Mouse (Mus musculus) embryonic facial prominence, embryonic 11.5 days (tissue): ENCODE measurements around the gene Zfp143. TPM values are rescaled to one million over a fixed set of nuclear protein-coding genes. Genes with fewer than 3 reads are reported as not detected.

Experiments
- ATAC-seq: fragments of 200-750 bp; cut with Nextera tagmentation; replicated peaks from 2 replicates; pipeline ENCODE4 v1.8.0; 2017; ENCODE audit warnings: low read depth; ENCODE audit not compliant: insufficient number of reproducible peaks, low FRiP score, low TSS enrichment
- DNase-seq: peaks from one replicate; pipeline ENCODE4 v3.0.0-alpha.2; 2015; ENCODE audit warnings: low spot score
- H3K27ac ChIP-seq: fragments of 300-500 bp; sonication (generic); replicated peaks from 2 replicates; pipeline ENCODE4 v1.5.1; 2014; ENCODE audit warnings: mild to moderate bottlenecking, low read depth, low read length, control low read depth
- H3K27me3 ChIP-seq: fragments of 300-500 bp; sonication (generic); 2 replicates; pipeline ENCODE4 v1.6.1; 2014; ENCODE audit warnings: mild to moderate bottlenecking, low read length, moderate library complexity, mixed read lengths; ENCODE audit not compliant: control insufficient read depth, insufficient read depth
- H3K36me3 ChIP-seq: fragments of 300-500 bp; sonication (generic); replicated peaks from 2 replicates; pipeline ENCODE4 v1.6.1; 2014; ENCODE audit warnings: low read depth, mild to moderate bottlenecking, low read length, moderate library complexity, mixed read lengths; ENCODE audit not compliant: control insufficient read depth, insufficient read depth
- H3K4me1 ChIP-seq: fragments of 300-500 bp; sonication (generic); 2 replicates; pipeline ENCODE4 v1.6.1; 2014; ENCODE audit warnings: low read length, mixed read lengths; ENCODE audit not compliant: control insufficient read depth, insufficient read depth
- H3K4me2 ChIP-seq: fragments of 300-500 bp; sonication (generic); 2 replicates; pipeline ENCODE4 v1.6.1; 2014; ENCODE audit warnings: low read depth, mild to moderate bottlenecking, control low read depth, low read length, moderate library complexity
- H3K4me3 ChIP-seq: fragments of 300-500 bp; sonication (generic); 2 replicates; pipeline ENCODE4 v1.5.1; 2014; ENCODE audit warnings: low read depth, low read length, control low read depth
- H3K9ac ChIP-seq: fragments of 300-500 bp; sonication (generic); replicated peaks from 2 replicates; pipeline ENCODE4 v1.6.1; 2014; ENCODE audit warnings: mild to moderate bottlenecking, control low read depth, low read length
- H3K9me3 ChIP-seq: fragments of 300-500 bp; sonication (generic); replicated peaks from 2 replicates; pipeline ENCODE4 v1.6.1; 2016; ENCODE audit warnings: mild to moderate bottlenecking, low read length, inconsistent platforms, mixed read lengths; ENCODE audit not compliant: control insufficient read depth
- WGBS: fragments of 180-500 bp; shearing (Covaris S2); extraction: QIAGEN DNeasy Blood & Tissue Kit; methylation state at CpG from one replicate; pipeline ENCODE4 v1.1.7; 2014; 5-methylcytosine and 5-hydroxymethylcytosine counted together
- polyA plus RNA-seq: library from polyadenylated mRNA; unstranded; fragments of >200 nt; fragmentation: Nextera tagmentation; extraction: Ambion mirVana; gene quantifications from 2 replicates; pipeline ENCODE4 v1.2.1, GENCODE M21; 2014

Zfp143 gene
- polyA plus RNA-seq, 1 experiment from 2014 or later, result 27.5 TPM

- Histone ChIP-seq H3K4me1 (no peaks in the 10 kb centered on the region), H3K27me3 (no peaks in the 10 kb centered on the region), H3K9ac (no peak overlapping the region), H3K27ac (no peak overlapping the region), H3K36me3 (no peaks in the 10 kb centered on the region), H3K9me3 (no peaks in the 10 kb centered on the region), H3K4me3 (no peak overlapping the region), H3K4me2 (no peak overlapping the region)
- DNase-seq (no peak), ATAC-seq (no peak)
- 89% methylated on average over 2 of the region's 2 CpGs for WGBS
These were observed 57.4 kb downstream of the Zfp143 start for GRCm38 (mm10) chr7:110118448-110118847.

DNA sequence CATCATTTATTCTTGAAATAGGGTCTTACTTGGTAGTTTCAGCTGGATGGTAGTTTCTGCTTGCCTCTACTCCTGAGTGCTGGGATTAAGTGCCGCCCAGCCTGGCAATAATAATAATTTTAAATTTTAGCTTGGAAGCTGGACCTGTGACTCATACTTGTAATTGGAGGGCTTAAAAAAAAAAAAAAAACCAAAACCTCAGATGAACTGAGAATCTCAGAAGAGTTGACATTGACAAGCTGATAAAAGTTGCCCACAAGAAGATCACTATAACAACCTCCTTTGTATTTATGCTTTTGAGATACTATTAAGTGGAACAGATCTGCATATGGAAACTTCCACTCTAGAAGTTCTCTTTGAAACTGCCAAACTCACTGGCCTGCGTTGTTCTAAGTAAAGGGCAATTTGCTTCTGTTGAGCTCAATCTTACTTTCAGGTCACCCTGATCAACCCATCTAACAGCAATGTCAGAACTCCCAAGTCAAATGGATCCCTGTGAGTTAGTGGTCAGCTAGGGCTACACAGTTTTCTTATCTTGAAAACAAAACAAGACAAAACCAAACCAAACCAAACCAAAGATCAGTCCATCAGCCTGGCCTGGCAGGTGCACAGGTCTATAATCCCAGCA lies 59.3 kb downstream of the Zfp143 start:
- no peaks in the 10 kb centered on the region for H3K36me3 ChIP-seq
- ATAC-seq (no peak), DNase-seq (no peak)
- H3K4me1 ChIP-seq, result no peaks in the 10 kb centered on the region
- no peaks in the 10 kb centered on the region for H3K9me3 ChIP-seq
- no peak overlapping the region for H3K4me3 ChIP-seq
- 84% methylated on average over 2 of the region's 2 CpGs for WGBS
- H3K9ac ChIP-seq, result no peak overlapping the region
- H3K4me2 ChIP-seq, result no peak overlapping the region
- no peaks in the 10 kb centered on the region for H3K27me3 ChIP-seq
- H3K27ac ChIP-seq, result no peak overlapping the region

DNA sequence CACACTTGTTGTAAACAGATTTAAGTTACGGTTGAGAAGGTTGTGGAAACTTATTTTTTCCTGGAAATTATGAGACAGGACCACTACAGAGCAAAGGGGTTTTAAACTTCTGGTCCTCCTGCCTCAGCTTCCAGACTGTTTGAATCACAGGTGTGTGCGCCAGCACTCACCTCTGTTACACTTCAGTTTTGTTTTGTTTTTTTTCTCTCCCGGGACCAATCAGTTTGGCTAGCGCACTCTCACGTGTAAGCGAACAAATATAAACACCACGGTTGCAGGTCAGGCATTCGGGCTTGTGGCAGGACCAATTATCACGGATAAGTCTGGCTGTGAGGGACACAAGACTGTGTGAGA lies 60.1 kb downstream of the Zfp143 start:
- Histone ChIP-seq H3K36me3 (no peaks in the 10 kb centered on the region), H3K4me3 (peak overlapping the region; percentile 97), H3K27me3 (no peaks in the 10 kb centered on the region), H3K9ac (peak overlapping the region; percentile 75), H3K4me1 (no peaks in the 10 kb centered on the region), H3K27ac (peak overlapping the region; percentile 70), H3K4me2 (peak overlapping the region; percentile 72), H3K9me3 (no peaks in the 10 kb centered on the region)
- 4% methylated on average over 9 of the region's 9 CpGs for WGBS
- DNase-seq (no peak), ATAC-seq (peak; percentile 6; the same call in 1 of the 2 replicates)

DNA sequence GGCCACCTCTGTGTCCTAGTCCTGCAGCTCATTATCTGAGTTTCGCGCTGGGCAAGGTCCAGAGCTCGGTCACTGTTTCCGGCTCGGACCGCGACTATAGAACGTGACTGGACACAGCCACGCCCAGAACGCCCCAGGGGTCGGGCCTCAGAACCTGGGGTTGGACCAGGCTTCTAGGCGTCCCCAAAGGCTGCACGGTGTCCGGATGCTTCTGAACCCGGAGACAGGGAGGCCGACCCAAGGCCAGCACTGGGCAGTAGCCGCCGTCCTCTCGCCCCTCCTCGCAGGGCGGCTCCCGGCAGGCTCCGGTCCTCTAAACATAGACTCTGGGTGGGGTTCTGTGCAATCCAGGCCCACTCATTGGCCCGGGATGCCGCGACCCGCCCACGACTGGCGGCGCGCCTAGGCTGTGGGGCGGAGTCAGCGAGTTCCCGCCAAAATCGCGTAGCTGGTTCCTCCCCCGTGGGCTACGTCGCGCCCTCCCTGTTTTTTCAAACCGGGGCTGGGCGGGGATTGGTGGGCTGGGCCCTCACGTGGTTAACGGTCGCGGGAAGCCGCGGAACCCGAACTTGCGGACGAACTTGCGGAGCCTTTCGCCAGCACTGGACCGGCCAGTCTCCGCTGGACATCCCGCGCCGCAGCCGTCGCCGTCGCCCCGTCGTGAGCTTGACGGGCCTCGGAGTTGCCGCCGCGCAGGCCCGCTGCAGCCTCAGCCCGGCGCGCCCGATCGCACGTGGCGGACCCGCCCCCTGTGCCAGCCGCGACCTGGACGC lies 60.7 kb downstream of the Zfp143 start, which contains the start of gene Wee1:
Gene Wee1 (plus strand): TSS at position 531 of the 773 bp plus-strand sequence.
- no peaks in the 10 kb centered on the region for H3K9me3 ChIP-seq
- H3K36me3 ChIP-seq, result no peaks in the 10 kb centered on the region
- H3K9ac ChIP-seq, result peak within 1 kb of the TSS; percentile 95
- H3K4me1 ChIP-seq, result no peaks in the 10 kb centered on the region
- no peaks in the 10 kb centered on the region for H3K27me3 ChIP-seq
- under 1% methylated on average over 80 of the region's 81 CpGs for WGBS
- peak within 1 kb of the TSS; percentile 97 for H3K4me3 ChIP-seq
- ATAC-seq, result peak; percentile 99
- H3K4me2 ChIP-seq, result peak within 1 kb of the TSS; percentile 72
- H3K27ac ChIP-seq, result peak within 1 kb of the TSS; percentile 94
- peak; percentile 99 for DNase-seq

GRCm38 (mm10) chr7:110122289-110122564 lies 61.2 kb downstream of the Zfp143 start:
- no peaks in the 10 kb centered on the region for H3K27me3 ChIP-seq
- peak overlapping the region; percentile 94 for H3K27ac ChIP-seq
- no peak for DNase-seq
- ATAC-seq, result no peak
- H3K9me3 ChIP-seq, result no peaks in the 10 kb centered on the region
- H3K4me1 ChIP-seq, result no peaks in the 10 kb centered on the region
- peak overlapping the region; percentile 97 for H3K4me3 ChIP-seq
- peak overlapping the region; percentile 95 for H3K9ac ChIP-seq
- peak overlapping the region; percentile 57 for H3K4me2 ChIP-seq
- under 1% methylated on average over 25 of the region's 27 CpGs for WGBS
- H3K36me3 ChIP-seq, result no peaks in the 10 kb centered on the region; the same call in 1 of the 2 replicates

DNA sequence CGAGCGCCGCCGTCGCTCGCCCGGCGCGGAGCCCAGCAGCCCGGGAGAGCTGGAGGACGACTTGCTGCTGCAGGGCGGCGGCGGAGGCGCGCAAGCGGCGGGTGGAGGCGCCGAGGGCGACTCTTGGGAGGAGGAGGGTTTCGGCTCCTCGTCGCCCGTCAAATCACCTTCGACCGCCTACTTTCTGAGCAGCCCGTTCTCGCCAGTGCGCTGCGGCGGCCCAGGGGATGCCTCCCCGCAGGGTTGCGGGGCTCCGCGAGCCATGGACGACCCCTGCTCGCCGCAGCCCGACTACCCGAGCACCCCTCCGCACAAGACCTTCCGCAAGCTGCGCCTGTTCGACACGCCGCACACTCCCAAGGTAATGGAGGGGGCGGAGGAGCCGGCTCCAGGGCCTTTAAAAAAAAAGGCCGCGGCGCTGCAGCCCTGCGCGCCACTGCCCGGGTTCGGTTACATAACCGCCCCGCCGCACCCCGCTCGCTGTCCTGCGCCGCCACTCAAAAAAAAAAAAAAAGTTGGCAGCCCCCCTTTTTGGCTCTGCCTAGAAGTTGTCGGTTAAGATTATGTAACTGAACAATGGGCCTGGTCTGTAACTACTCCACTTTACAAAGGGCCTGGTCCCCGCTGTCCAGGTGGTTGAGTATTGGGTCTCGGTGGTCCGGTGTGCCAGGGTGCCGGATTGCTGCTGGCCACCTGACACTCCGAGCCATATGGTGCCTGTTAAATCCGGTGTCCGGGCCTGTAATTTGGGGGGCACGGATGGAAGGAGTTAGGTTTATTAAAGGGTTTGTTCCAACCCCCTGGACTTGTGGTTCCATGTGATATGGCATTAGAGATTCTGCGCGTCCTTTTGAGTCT lies 61.8 kb downstream of the Zfp143 start:
- Histone ChIP-seq H3K36me3 (peaks cover 2% of the 10 kb centered on the region; the same call in 1 of the 2 replicates), H3K27ac (peak overlapping the region; percentile 94), H3K27me3 (no peaks in the 10 kb centered on the region), H3K4me1 (no peaks in the 10 kb centered on the region), H3K4me2 (peak overlapping the region; percentile 57), H3K4me3 (peak overlapping the region; percentile 97), H3K9me3 (no peaks in the 10 kb centered on the region), H3K9ac (peak overlapping the region; percentile 95)
- DNase-seq (peak; percentile 70), ATAC-seq (peak; percentile 20; the same call in 1 of the 2 replicates)
- WGBS, result under 1% methylated on average over 70 of the region's 74 CpGs

DNA sequence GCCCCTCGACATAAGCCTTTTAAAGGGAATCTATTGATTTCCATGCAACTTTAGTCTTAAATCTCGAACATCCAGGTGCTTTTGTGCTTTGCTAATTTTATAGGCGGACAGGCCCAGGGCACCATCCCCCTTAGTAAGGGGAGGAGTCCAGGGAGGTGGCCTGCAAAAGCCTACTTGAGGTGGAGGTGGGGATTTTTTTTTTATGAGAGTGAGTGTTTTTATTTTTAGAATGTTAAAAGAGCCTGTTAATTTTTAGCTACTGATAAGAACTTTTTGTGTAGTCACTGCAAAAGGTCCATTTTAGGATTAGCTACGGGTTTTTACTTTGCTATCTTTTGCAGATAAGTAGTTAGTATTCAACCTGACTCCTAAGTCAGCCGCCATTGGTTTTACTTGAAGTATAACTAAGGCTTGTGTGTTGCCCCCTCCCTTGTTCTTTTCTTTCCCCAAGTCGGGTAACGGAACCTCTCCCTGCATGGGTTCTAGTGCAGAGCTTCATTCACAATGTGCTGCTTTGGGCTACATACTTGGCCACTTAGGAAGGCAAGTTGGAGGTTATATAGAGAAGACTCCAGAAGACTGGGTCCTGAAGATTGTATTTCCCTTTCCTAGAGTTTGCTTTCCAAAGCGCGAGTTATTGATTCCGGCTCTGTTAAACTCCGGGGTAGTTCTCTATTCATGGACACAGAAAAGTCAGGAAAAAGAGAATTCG lies 63.0 kb downstream of the Zfp143 start:
- Histone ChIP-seq H3K9me3 (no peaks in the 10 kb centered on the region), H3K4me1 (no peaks in the 10 kb centered on the region), H3K9ac (peak overlapping the region; percentile 95; the same call in 1 of the 2 replicates), H3K4me3 (peak overlapping the region; percentile 97), H3K36me3 (peaks cover 2% of the 10 kb centered on the region; the same call in 1 of the 2 replicates), H3K4me2 (peak overlapping the region; percentile 57), H3K27ac (no peak overlapping the region), H3K27me3 (no peaks in the 10 kb centered on the region)
- no peak for ATAC-seq
- peak; percentile 30 for DNase-seq
- 57% methylated on average over 12 of the region's 12 CpGs for WGBS
